Mouse (Mus musculus) hindbrain, embryonic 12.5 days (tissue): Measurements from ENCODE around the gene Hist1h2ab. TPM values are rescaled to one million over a fixed set of nuclear protein-coding genes. Genes with fewer than 3 reads are reported as not detected.
"Not testable (repeated sequence)": the region's sequence is repeated elsewhere in the genome, so short reads cannot be mapped to it uniquely, and the experiment has no call there.

ENCODE experiments used
- ATAC-seq: fragments of 200-750 bp; cut with Nextera tagmentation; 2 replicates; pipeline ENCODE4 v1.8.0; 2017; ENCODE audit warnings: moderate TSS enrichment; ENCODE audit not compliant: low FRiP score
- H3K27ac ChIP-seq: fragments of 300-500 bp; sonication (generic); 2 replicates; pipeline ENCODE4 v1.5.1; 2016; ENCODE audit warnings: mild to moderate bottlenecking
- H3K27me3 ChIP-seq: fragments of 300-500 bp; sonication (generic); 2 replicates; pipeline ENCODE4 v1.6.1; 2016; ENCODE audit warnings: mild to moderate bottlenecking
- H3K36me3 ChIP-seq: fragments of 300-500 bp; sonication (generic); 2 replicates; pipeline ENCODE4 v1.6.1; 2016; ENCODE audit warnings: mild to moderate bottlenecking
- H3K4me1 ChIP-seq: fragments of 300-500 bp; sonication (generic); 2 replicates; pipeline ENCODE4 v1.6.1; 2016
- H3K4me2 ChIP-seq: fragments of 300-500 bp; sonication (generic); replicated peaks from 2 replicates; pipeline ENCODE4 v1.6.1; 2016; ENCODE audit warnings: mild to moderate bottlenecking
- H3K4me3 ChIP-seq: fragments of 300-500 bp; sonication (generic); 2 replicates; pipeline ENCODE4 v1.5.1; 2016; ENCODE audit warnings: mild to moderate bottlenecking
- H3K9ac ChIP-seq: fragments of 300-500 bp; sonication (generic); 2 replicates; pipeline ENCODE4 v1.6.1; 2016; ENCODE audit warnings: mild to moderate bottlenecking, moderate library complexity
- H3K9me3 ChIP-seq: fragments of 300-500 bp; sonication (generic); replicated peaks from 2 replicates; pipeline ENCODE4 v1.6.1; 2016; ENCODE audit warnings: mild to moderate bottlenecking
- WGBS: fragments of 180-500 bp; shearing (Covaris S2); methylation state at CpG from one replicate; pipeline ENCODE4 v1.1.7; 2016; 5-methylcytosine and 5-hydroxymethylcytosine counted together
- polyA plus RNA-seq: library from polyadenylated mRNA; unstranded; fragments of >200 nt; fragmentation: Nextera tagmentation; extraction: Ambion mirVana; gene quantifications from 2 replicates; pipeline ENCODE4 v1.2.1, GENCODE M21; 2016

Hist1h2ab gene
- polyA plus RNA-seq, 1 experiment from 2014 or later = 45.2 TPM

DNA sequence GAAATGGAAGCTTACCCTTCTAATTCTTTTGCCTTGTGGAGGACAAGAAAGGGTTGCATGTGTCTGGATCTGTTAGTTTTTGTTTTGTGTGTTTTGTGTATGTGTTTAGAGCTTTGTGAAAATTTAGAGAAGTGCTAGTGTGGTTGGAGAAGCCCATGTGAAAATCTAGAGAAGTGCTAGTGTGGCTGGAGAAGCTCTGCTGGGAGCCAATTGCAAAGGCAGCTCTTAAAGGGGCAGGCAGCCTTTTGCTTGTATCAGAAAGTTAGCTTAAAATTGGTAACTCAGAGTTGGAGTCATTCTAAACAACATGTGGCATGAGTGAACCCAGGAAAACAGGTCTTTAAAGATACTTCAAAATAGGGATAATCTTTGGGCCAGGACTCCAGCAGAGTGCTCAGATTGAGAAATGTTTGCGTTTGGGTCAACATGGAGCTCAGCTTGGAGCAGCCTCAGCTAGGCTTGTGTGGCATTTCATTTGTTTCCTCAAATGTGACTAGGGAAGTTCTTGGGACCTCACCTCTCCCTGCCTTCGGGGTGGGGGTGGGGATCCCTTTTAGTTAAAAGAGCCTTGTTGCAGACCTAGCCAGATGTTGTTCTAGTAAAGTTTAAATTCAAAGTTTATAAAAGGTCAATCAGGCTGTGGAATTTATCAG, 33.2 kb upstream of the Hist1h2ab start:
- H3K9ac ChIP-seq, ATAC-seq, H3K9me3 ChIP-seq, H3K27me3 ChIP-seq, H3K4me1 ChIP-seq, H3K4me2 ChIP-seq, H3K4me3 ChIP-seq, H3K27ac ChIP-seq, H3K36me3 ChIP-seq: not testable (repeated sequence)
- WGBS = 11% methylated on average over 2 of the region's 2 CpGs

DNA sequence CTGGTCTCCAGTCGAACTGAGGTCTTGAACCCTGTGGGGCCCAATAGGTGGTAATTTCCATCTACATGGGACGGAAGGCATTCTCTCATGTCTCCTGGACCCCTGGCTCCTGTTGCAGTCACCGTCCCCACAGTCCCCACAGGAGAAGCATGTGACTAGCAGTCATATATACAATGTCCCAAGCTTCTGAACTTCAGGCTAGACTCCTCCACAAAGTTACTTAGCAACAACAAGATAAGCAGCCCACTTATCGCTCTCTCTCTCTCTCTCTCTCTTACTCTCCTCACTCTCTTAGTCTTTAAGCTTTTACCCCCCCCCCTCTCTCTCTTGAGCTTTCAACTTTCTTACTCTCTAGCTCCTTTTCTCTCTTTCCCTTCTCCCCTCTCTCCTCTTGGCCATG, 26.7 kb upstream of the Hist1h2ab start:
- 83% methylated on average over 4 of the region's 4 CpGs for WGBS
- Histone ChIP-seq H3K36me3 (no peaks in the 10 kb centered on the region), H3K4me3 (no peak overlapping the region), H3K27me3 (no peaks in the 10 kb centered on the region), H3K4me1 (no peaks in the 10 kb centered on the region), H3K9me3 (no peaks in the 10 kb centered on the region), H3K9ac (no peak overlapping the region), H3K27ac (no peak overlapping the region), H3K4me2 (no peak overlapping the region)
- no peak for ATAC-seq

DNA sequence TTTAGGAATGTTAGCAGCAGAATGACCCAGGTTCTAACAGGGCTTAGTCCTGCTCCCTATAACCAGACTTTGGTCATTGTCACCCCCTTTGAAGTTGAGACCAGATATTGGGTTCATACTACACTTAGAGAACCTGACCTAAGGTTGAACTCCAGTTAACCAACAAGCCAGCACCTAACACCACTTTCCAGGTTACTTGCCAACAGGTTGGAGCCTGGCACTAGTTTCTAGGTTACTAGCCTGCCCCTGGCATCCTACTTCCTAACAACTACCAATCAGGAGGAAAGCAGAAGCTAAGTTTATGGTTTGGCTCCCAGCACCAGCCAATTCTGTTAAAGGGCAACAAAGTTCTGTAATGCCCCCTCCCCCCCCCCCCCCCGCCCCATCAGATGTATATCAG, 25.7 kb upstream of the Hist1h2ab start:
- no peak overlapping the region for H3K27ac ChIP-seq
- no CpG with 5 or more reads among the region's 1 CpGs for WGBS
- no peak overlapping the region for H3K9ac ChIP-seq
- ATAC-seq = no peak
- H3K36me3 ChIP-seq = no peaks in the 10 kb centered on the region
- H3K9me3 ChIP-seq = no peaks in the 10 kb centered on the region
- no peak overlapping the region for H3K4me3 ChIP-seq
- no peaks in the 10 kb centered on the region for H3K27me3 ChIP-seq
- H3K4me2 ChIP-seq = no peak overlapping the region
- no peaks in the 10 kb centered on the region for H3K4me1 ChIP-seq

DNA sequence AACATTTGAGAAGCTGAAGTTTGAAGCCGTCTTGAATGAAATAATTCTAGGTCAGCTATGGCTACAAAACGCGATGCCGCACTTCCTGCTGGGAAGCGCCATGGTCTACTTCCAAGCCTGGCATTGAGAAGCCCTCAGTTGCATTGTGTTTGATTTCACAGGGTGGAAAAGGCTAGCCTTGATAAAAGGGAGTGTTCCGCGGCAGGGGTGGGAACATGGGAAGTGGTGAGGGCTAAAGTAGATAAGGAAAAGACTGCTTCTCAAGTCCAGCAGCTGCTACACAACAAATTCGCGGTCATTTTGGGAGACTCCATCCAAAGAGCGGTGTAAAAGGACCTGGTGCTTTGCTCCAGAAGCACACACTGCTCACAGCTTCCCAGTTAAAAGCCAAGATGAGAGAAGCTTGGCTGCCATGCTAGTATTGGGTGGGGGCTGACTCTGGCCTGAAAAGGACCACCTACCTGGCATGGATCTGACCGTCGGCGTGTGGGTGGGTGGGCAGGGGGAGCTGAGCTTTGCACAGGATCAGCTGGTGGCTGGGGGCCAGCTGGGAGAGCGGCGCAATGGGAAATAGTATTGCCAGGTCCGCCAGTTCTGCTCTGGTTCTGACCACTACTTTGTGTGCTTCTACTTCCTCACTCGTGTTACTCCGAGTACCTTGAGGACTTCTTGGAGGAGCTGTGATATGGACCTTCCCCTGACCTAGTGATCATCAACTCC, 22.3 kb upstream of the Hist1h2ab start:
- no peaks in the 10 kb centered on the region for H3K36me3 ChIP-seq
- WGBS = 88% methylated on average over 18 of the region's 18 CpGs

DNA sequence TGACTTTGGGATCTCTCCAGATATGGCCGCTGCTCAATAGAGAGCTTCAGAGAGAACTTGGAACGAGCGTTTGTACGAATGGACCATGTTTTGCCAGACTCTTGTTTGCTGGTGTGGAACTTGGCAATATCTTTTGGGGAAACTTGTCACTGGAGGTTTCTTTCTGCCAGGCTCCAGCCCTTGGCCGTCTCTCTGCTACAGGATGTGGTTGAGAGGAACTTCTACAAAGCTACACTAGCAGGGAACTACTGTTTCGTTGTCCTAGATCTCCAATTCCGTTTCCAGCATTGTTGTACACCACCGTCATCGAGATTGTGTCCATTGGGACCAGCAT, 21.8 kb upstream of the Hist1h2ab start:
- Histone ChIP-seq H3K9ac (no peak overlapping the region), H3K27me3 (no peaks in the 10 kb centered on the region), H3K4me1 (no peaks in the 10 kb centered on the region), H3K4me3 (no peak overlapping the region), H3K27ac (no peak overlapping the region), H3K36me3 (no peaks in the 10 kb centered on the region), H3K4me2 (no peak overlapping the region), H3K9me3 (no peaks in the 10 kb centered on the region)
- no peak for ATAC-seq
- 94% methylated on average over 9 of the region's 9 CpGs for WGBS

More for the DNA sequence above, 22.3 kb upstream of the Hist1h2ab start:
- no peaks in the 10 kb centered on the region for H3K27me3 ChIP-seq
- no peak overlapping the region for H3K27ac ChIP-seq
- H3K4me3 ChIP-seq = no peak overlapping the region
- no peaks in the 10 kb centered on the region for H3K4me1 ChIP-seq
- H3K9me3 ChIP-seq = no peaks in the 10 kb centered on the region
- no peak for ATAC-seq
- H3K4me2 ChIP-seq = no peak overlapping the region
- H3K9ac ChIP-seq = no peak overlapping the region

DNA sequence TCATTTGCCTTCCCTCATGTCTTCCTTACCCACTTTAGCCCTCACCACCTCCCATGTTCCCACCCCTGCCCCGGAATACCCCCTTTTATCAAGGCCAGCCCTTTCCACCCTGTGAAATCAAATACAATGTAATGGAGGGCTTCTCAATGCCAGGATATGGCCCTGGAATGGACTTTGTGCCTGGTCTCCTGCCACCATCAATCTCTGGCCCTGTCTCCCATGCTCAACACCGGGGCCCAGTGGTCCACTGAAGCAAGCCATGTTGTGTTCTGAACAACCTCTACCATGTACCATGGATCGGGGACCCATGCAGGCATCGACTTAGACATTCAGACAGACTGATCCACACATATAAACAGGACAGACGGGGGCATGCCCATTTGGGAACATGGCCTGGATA, 21.2 kb upstream of the Hist1h2ab start:
- Histone ChIP-seq H3K9me3 (no peaks in the 10 kb centered on the region), H3K36me3 (no peaks in the 10 kb centered on the region), H3K4me3 (no peak overlapping the region), H3K4me2 (no peak overlapping the region), H3K27ac (no peak overlapping the region), H3K9ac (no peak overlapping the region), H3K4me1 (no peaks in the 10 kb centered on the region), H3K27me3 (no peaks in the 10 kb centered on the region)
- ATAC-seq = no peak
- WGBS = 90% methylated on average over 5 of the region's 5 CpGs

DNA sequence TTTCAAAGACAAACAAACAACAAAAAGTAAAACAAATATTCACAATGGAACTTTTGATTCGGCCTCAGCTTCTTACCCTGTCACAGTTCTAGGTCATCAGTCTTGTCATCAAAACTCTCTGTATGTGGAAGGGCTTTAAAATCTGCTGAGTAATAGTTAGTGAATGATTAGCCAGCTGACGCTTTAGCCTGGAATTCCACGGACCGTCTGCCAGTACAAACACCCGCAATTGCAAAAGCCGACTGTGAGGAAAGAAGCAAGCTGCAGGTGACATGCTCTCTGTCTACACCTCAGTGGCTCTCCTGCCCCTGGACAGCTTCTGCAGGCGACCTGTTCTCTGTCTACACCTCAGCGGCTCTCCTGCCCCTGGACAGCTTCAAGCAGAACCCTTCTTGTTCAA, 20.4 kb upstream of the Hist1h2ab start:
- H3K27ac ChIP-seq = no peak overlapping the region
- H3K36me3 ChIP-seq = no peaks in the 10 kb centered on the region
- H3K27me3 ChIP-seq = no peaks in the 10 kb centered on the region
- H3K4me2 ChIP-seq = no peak overlapping the region
- 35% methylated on average over 8 of the region's 8 CpGs for WGBS
- no peaks in the 10 kb centered on the region for H3K4me1 ChIP-seq
- no peak overlapping the region for H3K4me3 ChIP-seq
- no peak overlapping the region for H3K9ac ChIP-seq
- no peak for ATAC-seq
- H3K9me3 ChIP-seq = no peaks in the 10 kb centered on the region

DNA sequence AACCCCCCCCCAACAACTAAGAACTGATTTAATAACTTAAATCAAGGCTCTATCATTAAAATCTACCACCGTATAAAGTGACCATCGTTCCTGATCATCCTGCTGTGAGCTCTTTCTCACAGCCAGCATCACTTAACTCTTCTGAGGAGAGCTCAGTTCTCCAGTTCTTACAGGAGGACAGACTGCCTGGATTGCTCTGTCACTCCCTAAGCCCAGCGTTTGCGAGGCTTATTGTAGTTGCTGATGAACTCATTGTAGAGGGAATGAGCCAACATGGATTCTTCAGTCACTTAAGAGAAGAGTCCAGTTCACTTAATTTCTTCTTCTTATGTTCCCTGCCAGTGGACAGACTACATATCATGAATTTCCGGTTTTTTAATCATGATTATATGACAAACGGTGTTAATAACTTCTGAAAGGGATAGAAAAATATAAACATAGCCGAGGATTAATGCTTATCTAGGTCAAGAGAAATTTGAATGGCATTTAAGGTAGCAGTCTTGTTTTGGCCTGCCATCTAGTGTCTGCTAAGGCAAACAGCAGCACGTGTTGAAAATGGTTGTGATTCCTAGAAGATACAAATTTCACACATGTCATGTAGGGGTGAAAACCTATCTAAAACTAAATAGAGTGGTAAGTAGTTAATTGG, 18.6 kb upstream of the Hist1h2ab start:
- no peaks in the 10 kb centered on the region for H3K27me3 ChIP-seq
- H3K9ac ChIP-seq = no peak overlapping the region
- no peaks in the 10 kb centered on the region for H3K9me3 ChIP-seq
- H3K27ac ChIP-seq = no peak overlapping the region
- H3K4me1 ChIP-seq = no peaks in the 10 kb centered on the region
- H3K4me3 ChIP-seq = no peak overlapping the region
- H3K4me2 ChIP-seq = no peak overlapping the region
- no peaks in the 10 kb centered on the region for H3K36me3 ChIP-seq
- ATAC-seq = no peak
- WGBS = 27% methylated on average over 8 of the region's 8 CpGs

DNA sequence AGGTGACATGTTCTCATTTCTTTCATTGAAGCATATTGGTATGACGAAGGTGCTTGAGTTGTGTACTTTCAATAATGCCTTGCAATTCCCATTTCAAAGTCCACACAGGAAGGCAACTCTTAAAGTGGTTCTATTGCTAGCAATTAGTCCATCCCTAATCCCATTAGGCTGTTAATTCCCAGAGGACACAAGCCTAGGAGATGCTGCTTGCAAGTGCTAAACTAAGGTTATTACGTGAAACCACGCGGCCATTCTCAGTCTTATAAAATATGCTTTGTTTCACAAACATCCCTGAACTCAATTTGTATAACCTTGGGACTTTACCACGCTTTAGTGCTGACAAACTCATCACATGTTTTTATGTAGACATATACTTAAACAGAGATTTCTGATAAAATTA, 13.8 kb upstream of the Hist1h2ab start:
- 91% methylated on average over 5 of the region's 5 CpGs for WGBS
- Histone ChIP-seq H3K36me3 (no peaks in the 10 kb centered on the region), H3K4me2 (no peak overlapping the region), H3K9me3 (no peaks in the 10 kb centered on the region), H3K9ac (no peak overlapping the region), H3K4me1 (peaks cover 13% of the 10 kb centered on the region), H3K27ac (no peak overlapping the region), H3K4me3 (no peak overlapping the region), H3K27me3 (no peaks in the 10 kb centered on the region)
- ATAC-seq = no peak

DNA sequence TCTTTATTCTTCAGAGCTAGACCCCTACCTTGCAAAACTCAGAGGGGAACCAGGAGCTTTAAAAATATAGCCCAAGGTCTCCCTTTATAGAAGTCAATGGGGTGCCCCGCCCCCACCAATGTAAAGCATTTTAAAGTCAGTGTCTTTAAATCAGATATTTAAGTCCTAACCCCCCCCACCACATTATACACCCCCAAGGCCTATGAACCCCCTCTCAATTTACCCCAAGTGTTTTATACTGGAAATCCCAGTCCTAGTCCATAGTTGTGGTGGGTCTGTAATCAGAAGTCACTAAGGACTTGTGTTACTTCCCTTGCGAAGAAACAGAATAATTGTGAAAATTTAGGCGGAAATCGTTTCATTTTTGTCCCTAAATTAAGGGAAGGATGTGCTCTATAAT, 12.9 kb upstream of the Hist1h2ab start:
- no peaks in the 10 kb centered on the region for H3K27me3 ChIP-seq
- peak overlapping the region; percentile 53 for H3K4me3 ChIP-seq
- ATAC-seq = no peak
- H3K4me2 ChIP-seq = peak overlapping the region; percentile 99
- 26% methylated on average over 4 of the region's 4 CpGs for WGBS
- peaks cover 13% of the 10 kb centered on the region for H3K4me1 ChIP-seq
- no peaks in the 10 kb centered on the region for H3K36me3 ChIP-seq
- H3K9ac ChIP-seq = peak overlapping the region; percentile 82
- peak overlapping the region; percentile 94 for H3K27ac ChIP-seq
- H3K9me3 ChIP-seq = no peaks in the 10 kb centered on the region

DNA sequence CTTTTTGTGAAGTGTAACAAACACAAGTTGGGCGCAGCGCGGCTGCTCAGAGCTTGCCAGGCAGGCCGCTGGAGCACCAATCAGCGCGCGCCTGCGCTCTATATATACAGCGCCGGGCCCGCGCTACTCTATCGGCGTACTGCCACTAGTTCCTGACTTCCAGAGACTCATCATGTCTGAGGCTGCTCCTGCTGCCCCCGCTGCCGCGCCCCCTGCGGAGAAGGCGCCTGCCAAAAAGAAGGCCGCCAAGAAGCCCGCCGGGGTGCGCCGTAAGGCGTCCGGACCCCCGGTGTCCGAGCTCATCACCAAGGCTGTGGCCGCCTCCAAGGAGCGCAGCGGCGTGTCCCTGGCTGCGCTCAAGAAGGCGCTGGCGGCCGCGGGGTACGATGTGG, 12.3 kb upstream of the Hist1h2ab start, which contains the start of gene Hist1h1c:
TSS of gene Hist1h1c (plus strand) at position 132 of the 392 bp plus-strand sequence.
- H3K27ac ChIP-seq = peak within 1 kb of the TSS; percentile 94
- peak within 1 kb of the TSS; percentile 99 for H3K4me2 ChIP-seq
- H3K9ac ChIP-seq = peak within 1 kb of the TSS; percentile 82
- H3K36me3 ChIP-seq = no peaks in the 10 kb centered on the region
- H3K4me1 ChIP-seq = peaks cover 13% of the 10 kb centered on the region
- WGBS = under 1% methylated on average over 38 of the region's 38 CpGs
- ATAC-seq = peak; percentile 97
- H3K4me3 ChIP-seq = peak within 1 kb of the TSS; percentile 53
- H3K27me3 ChIP-seq = no peaks in the 10 kb centered on the region
- no peaks in the 10 kb centered on the region for H3K9me3 ChIP-seq

DNA sequence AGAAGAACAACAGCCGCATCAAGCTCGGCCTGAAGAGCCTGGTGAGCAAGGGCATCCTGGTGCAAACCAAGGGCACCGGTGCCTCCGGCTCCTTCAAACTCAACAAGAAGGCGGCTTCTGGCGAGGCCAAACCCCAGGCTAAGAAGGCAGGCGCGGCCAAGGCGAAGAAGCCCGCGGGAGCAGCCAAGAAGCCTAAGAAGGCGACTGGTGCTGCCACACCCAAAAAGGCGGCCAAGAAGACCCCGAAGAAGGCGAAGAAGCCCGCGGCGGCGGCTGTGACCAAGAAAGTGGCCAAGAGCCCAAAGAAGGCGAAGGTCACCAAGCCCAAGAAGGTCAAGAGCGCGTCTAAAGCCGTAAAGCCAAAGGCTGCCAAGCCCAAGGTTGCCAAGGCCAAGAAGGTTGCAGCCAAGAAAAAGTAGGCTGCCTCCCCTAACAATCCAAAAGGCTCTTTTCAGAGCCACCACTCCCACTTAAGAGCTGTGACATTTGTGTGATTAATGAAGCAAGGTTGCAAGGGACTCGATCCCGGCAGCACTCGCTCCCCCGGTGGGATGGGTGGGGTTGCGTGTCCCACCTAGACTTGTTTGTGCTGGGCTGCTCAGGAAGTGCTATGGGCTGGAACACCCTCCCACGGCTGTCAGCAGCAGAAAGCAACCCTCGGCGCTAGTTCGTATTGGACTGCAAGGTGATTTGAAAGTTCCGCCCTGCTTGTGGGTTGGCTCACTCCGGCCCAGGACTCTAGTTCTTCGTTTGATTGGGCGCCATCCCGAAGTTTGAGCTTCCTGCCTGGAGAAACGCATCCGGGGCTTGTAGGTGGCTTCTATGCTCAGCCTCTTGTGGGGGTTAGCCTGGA, 11.6 kb upstream of the Hist1h2ab start:
- H3K36me3 ChIP-seq = no peaks in the 10 kb centered on the region
- ATAC-seq = peak; percentile 86
- no peaks in the 10 kb centered on the region for H3K9me3 ChIP-seq
- H3K4me2 ChIP-seq = peak overlapping the region; percentile 99
- peak overlapping the region; percentile 82 for H3K9ac ChIP-seq
- under 1% methylated on average over 39 of the region's 39 CpGs for WGBS
- peak overlapping the region; percentile 94 for H3K27ac ChIP-seq
- peak overlapping the region; percentile 53 for H3K4me3 ChIP-seq
- no peaks in the 10 kb centered on the region for H3K27me3 ChIP-seq
- H3K4me1 ChIP-seq = peaks cover 13% of the 10 kb centered on the region
